Mouse (Mus musculus): ENCODE data around the gene Skor1.

Skor1 gene

GRCm38 (mm10) chr9:63149372-63149766 lies 608 bp upstream of the Skor1 start:
- DNase-seq (ENCODE audit: low read depth, low spot score), result no peak

- DNase-seq (ENCODE audit: low read depth, low spot score), result no peak
Measured at GRCm38 (mm10) chr9:63147786-63148409, 863 bp downstream of the Skor1 start.

- no peak for DNase-seq (ENCODE audit: low read depth, low spot score)
Measured at GRCm38 (mm10) chr9:63147296-63147695, 1.5 kb downstream of the Skor1 start.

GRCm38 (mm10) chr9:63146856-63147274 lies 1.9 kb downstream of the Skor1 start:
- DNase-seq (ENCODE audit: low read depth, low spot score), result no peak

- no peak for DNase-seq (ENCODE audit: low read depth, low spot score)
Measured at GRCm38 (mm10) chr9:63146126-63146855, 2.5 kb downstream of the Skor1 start.

- no peak for DNase-seq (ENCODE audit: low read depth, low spot score)
Measured at GRCm38 (mm10) chr9:63145249-63146125, 3.3 kb downstream of the Skor1 start.

GRCm38 (mm10) chr9:63144502-63145248 lies 4.1 kb downstream of the Skor1 start:
- no peak for DNase-seq (ENCODE audit: low read depth, low spot score)

- no peak for DNase-seq (ENCODE audit: low read depth, low spot score)
Measured at GRCm38 (mm10) chr9:63143641-63144501, 4.9 kb downstream of the Skor1 start.

- DNase-seq (ENCODE audit: low read depth, low spot score), result no peak
Measured at GRCm38 (mm10) chr9:63143227-63143626, 5.5 kb downstream of the Skor1 start.

GRCm38 (mm10) chr9:63142335-63143036 lies 6.3 kb downstream of the Skor1 start:
- DNase-seq (ENCODE audit: low read depth, low spot score), result no peak

GRCm38 (mm10) chr9:63141641-63142334 lies 7.0 kb downstream of the Skor1 start:
- DNase-seq (ENCODE audit: low read depth, low spot score), result no peak

GRCm38 (mm10) chr9:63140211-63140610 lies 8.6 kb downstream of the Skor1 start:
- DNase-seq (ENCODE audit: low read depth, low spot score), result no peak

GRCm38 (mm10) chr9:63139661-63140060 lies 9.1 kb downstream of the Skor1 start:
- no peak for DNase-seq (ENCODE audit: low read depth, low spot score)

- DNase-seq (ENCODE audit: low read depth, low spot score), result no peak
Measured at GRCm38 (mm10) chr9:63138481-63138967, 10.2 kb downstream of the Skor1 start.

GRCm38 (mm10) chr9:63137615-63137915 lies 11.2 kb downstream of the Skor1 start:
- DNase-seq (ENCODE audit: low read depth, low spot score), result no peak

GRCm38 (mm10) chr9:63136756-63137614 lies 11.8 kb downstream of the Skor1 start:
- DNase-seq (ENCODE audit: low read depth, low spot score), result no peak

GRCm38 (mm10) chr9:63136241-63136640 lies 12.5 kb downstream of the Skor1 start:
- DNase-seq (ENCODE audit: low read depth, low spot score), result no peak

GRCm38 (mm10) chr9:63135801-63136200 lies 13.0 kb downstream of the Skor1 start:
- DNase-seq (ENCODE audit: low read depth, low spot score), result no peak
